Mouse (Mus musculus) myocyte (in vitro differentiated cells): ENCODE data around the gene Hfe2. TPM values are rescaled to one million over a fixed set of nuclear protein-coding genes. Genes with fewer than 3 reads are reported as not detected.
"Not testable (repeated sequence)": the region's sequence is repeated elsewhere in the genome, so short reads cannot be mapped to it uniquely, and the experiment has no call there.

ENCODE experiments used
- H3K27me3 ChIP-seq: one replicate; pipeline ENCODE4 v1.6.1; 2011; ENCODE audit not compliant: control insufficient read depth, insufficient read depth, insufficient read length
- H3K36me3 ChIP-seq: one replicate; pipeline ENCODE4 v1.6.1; 2011; ENCODE audit not compliant: control insufficient read depth, insufficient read depth
- H3K4me2 ChIP-seq: one replicate; pipeline ENCODE4 v1.6.1; 2011; ENCODE audit warnings: low read depth, control low read depth
- H3K4me3 ChIP-seq: one replicate; pipeline ENCODE4 v1.5.1; 2011; ENCODE audit warnings: mild to moderate bottlenecking, control low read depth, moderate library complexity
- H3K79me2 ChIP-seq: one replicate; pipeline ENCODE4 v1.6.1; 2011; ENCODE audit not compliant: control insufficient read depth, insufficient read depth
- H3ac ChIP-seq: one replicate; pipeline ENCODE4 v1.6.1; 2011; ENCODE audit not compliant: control insufficient read depth, insufficient read length
- CEBPB ChIP-seq: IDR thresholded peaks from 2 replicates; pipeline ENCODE4 v1.6.1; 2011; ENCODE audit warnings: mild to moderate bottlenecking, moderate library complexity; ENCODE audit not compliant: poor library complexity, insufficient read depth, severe bottlenecking
- E2F4 ChIP-seq: IDR thresholded peaks from one replicate; pipeline ENCODE4 v1.6.1; 2011; ENCODE audit warnings: mild to moderate bottlenecking, control low read depth, moderate library complexity; ENCODE audit not compliant: insufficient read depth
- MAX ChIP-seq: IDR thresholded peaks from one replicate; pipeline ENCODE4 v1.6.1; 2011; ENCODE audit warnings: low read depth, mild to moderate bottlenecking, control low read depth
- MYOD1 ChIP-seq, 3 experiments: IDR thresholded peaks; one replicate each; pipeline ENCODE4 v1.6.1; 2011; ENCODE audit warnings: control low read depth in 2 of 3, low read depth in 2 of 3, mild to moderate bottlenecking in 2 of 3, moderate library complexity in 1 of 3; ENCODE audit not compliant: insufficient read length in 2 of 3, control insufficient read depth in 1 of 3
- MYOG ChIP-seq, 3 experiments: IDR thresholded peaks; one replicate each; pipeline ENCODE4 v1.6.1; 2011; ENCODE audit warnings: control low read depth in 2 of 3, low read depth in 2 of 3, mild to moderate bottlenecking in 2 of 3; ENCODE audit not compliant: insufficient read length in 2 of 3, control insufficient read depth in 1 of 3, insufficient read depth in 1 of 3
- POLR2A ChIP-seq: IDR thresholded peaks from one replicate; pipeline ENCODE4 v1.6.1; 2011; ENCODE audit warnings: low read depth, mild to moderate bottlenecking, control low read depth, moderate library complexity; ENCODE audit not compliant: insufficient read length
- POLR2AphosphoS2 ChIP-seq: IDR thresholded peaks from one replicate; pipeline ENCODE4 v1.6.1; 2011; ENCODE audit warnings: low read depth, control low read depth; ENCODE audit not compliant: insufficient read length
- REST ChIP-seq: IDR thresholded peaks from one replicate; pipeline ENCODE4 v1.6.1; 2011; ENCODE audit warnings: mild to moderate bottlenecking, control low read depth, moderate library complexity; ENCODE audit not compliant: insufficient read depth, insufficient read length
- SRF ChIP-seq: IDR thresholded peaks from one replicate; pipeline ENCODE4 v1.6.1; 2011; ENCODE audit warnings: low read depth; ENCODE audit not compliant: control insufficient read depth, insufficient read length
- TCF12 ChIP-seq: IDR thresholded peaks from one replicate; pipeline ENCODE4 v1.6.1; 2011; ENCODE audit warnings: mild to moderate bottlenecking, control low read depth; ENCODE audit not compliant: poor library complexity, insufficient read depth, severe bottlenecking
- TCF3 ChIP-seq: IDR thresholded peaks from one replicate; pipeline ENCODE4 v1.6.1; 2011; ENCODE audit warnings: low read depth, control low read depth; ENCODE audit not compliant: insufficient read length
- USF1 ChIP-seq: IDR thresholded peaks from one replicate; pipeline ENCODE4 v1.6.1; 2011; ENCODE audit warnings: low read depth, mild to moderate bottlenecking, control low read depth, moderate library complexity
- polyA plus RNA-seq: library from polyadenylated mRNA; unstranded; fragments of >200 nt; fragmentation: generic; extraction: Trizol; gene quantifications from one replicate; pipeline ENCODE4 v1.2.1, GENCODE M21; 2012; ENCODE audit warnings: missing spikeins

The Hfe2 gene
- polyA plus RNA-seq, 1 experiment, result 116 TPM

DNA sequence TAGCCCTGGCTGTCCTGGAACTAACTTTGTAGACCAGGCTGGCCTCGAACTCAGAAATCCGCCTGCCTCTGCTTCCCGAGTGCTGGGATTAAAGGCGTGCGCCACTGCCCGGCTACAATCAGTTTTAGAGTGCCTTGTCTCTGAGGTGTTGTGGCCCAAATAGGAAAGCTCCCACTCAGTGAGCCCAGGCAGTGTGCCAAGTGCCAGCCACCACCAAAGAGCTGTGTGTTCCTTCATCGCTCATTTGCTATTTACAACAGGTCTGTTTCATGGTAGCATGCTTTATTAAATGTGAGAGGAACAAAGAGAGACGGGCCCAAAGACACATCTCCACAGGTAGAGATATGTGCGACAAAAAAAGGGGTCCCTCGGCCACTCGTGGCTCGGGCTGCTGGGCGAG is 42.5 kb upstream of the Hfe2 start:
- Histone ChIP-seq H3K27me3 (peaks cover 5% of the 10 kb centered on the region), H3K79me2 (no peaks in the 10 kb centered on the region), H3ac (no peak overlapping the region), H3K4me2 (no peak overlapping the region), H3K4me3 (no peak overlapping the region), H3K36me3 (no peaks in the 10 kb centered on the region)
- TF ChIP-seq MAX (no peak), USF1 (no peak)

DNA sequence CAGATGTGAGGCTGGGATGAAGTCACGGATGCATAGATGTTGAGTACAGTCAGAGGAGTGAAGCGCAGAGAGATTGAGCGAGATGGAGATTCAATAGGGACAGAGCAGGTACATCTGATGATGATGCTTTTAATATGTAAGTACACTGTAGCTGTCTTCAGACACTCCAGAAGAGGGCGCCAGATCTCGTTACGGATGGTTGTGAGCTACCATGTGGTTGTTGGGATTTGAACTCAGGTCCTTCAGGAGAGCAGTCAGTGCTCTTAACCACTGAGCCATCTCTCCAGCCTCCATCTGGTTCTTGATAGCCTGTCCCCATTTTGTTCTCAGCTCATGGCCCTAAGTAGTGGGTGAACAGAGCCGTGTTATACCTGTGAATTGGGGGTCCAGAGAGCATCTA is 41.9 kb upstream of the Hfe2 start:
- H3K36me3 ChIP-seq, H3ac ChIP-seq, H3K27me3 ChIP-seq, H3K4me2 ChIP-seq, H3K4me3 ChIP-seq, H3K79me2 ChIP-seq: not testable (repeated sequence)

DNA sequence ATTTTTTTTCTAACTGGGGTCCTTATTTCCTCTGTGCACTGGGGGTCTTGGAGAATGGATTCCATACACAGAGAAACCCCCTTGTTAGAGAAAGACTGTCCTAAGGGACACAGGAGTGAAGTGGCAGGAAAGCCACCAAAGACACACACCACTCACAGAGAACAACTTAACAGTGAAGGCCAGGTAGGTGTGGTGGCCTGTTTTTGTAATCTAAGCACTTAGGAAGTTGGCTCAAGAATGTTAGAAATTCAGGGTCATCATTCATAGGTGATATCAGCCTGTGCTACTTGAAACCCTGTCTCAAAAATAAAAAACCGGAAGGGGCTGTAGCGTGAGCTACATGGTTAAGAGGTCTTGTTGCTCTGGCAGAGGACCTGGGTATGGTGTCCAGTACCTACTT is 41.0 kb upstream of the Hfe2 start:
- Histone ChIP-seq H3K4me2 (no peak overlapping the region), H3K4me3 (no peak overlapping the region), H3K27me3 (peaks cover 5% of the 10 kb centered on the region), H3ac (no peak overlapping the region), H3K36me3 (no peaks in the 10 kb centered on the region), H3K79me2 (no peaks in the 10 kb centered on the region)
- no peak for TF ChIP-seq CEBPB
- no peak for TF ChIP-seq POLR2AphosphoS2
- no peak for TF ChIP-seq SRF
- no peak for TF ChIP-seq POLR2A
- no peak for TF ChIP-seq TCF12
- TF ChIP-seq E2F4, result no peak
- no peak for TF ChIP-seq MYOD1 (IDR thresholded peaks at IDR 0.05; ENCODE audit: control insufficient read depth in 1 of 3, insufficient read length in 2 of 3, low read depth in 2 of 3)
- TF ChIP-seq MYOG (IDR thresholded peaks at IDR 0.05; ENCODE audit: control insufficient read depth in 1 of 3, insufficient read depth in 1 of 3, insufficient read length in 2 of 3, low read depth in 2 of 3), result no peak
- no peak for TF ChIP-seq REST
- no peak for TF ChIP-seq MAX
- no peak for TF ChIP-seq USF1
- no peak for TF ChIP-seq TCF3

DNA sequence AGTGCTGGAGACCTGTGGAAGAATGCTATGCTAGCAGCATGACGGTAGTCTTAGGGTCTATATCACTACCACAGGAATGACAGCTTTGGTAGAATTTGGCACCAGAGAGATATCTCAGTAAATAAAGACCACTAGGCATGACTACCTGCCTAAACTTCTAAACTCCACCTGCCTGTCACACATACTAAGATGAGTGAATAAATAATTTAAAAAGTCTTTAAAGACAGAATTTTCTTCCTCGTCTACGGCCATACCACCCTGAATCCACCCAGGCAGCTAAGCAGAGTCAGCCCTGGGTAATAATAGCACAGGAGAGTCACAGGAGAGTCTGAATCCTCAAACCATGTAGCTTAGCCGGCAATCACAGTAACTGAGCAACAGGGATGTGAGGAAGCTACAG is 40.1 kb upstream of the Hfe2 start:
- TF ChIP-seq CEBPB (no peak), TCF12 (no peak), POLR2A (no peak), MYOG (IDR thresholded peaks at IDR 0.05; ENCODE audit: control insufficient read depth in 1 of 3, insufficient read depth in 1 of 3, insufficient read length in 2 of 3, low read depth in 2 of 3) (no peak), POLR2AphosphoS2 (no peak), E2F4 (no peak), USF1 (no peak), MAX (no peak), SRF (no peak), REST (no peak), TCF3 (no peak), MYOD1 (IDR thresholded peaks at IDR 0.05; ENCODE audit: control insufficient read depth in 1 of 3, insufficient read length in 2 of 3, low read depth in 2 of 3) (no peak)
- H3K4me2 ChIP-seq, result no peak overlapping the region
- no peaks in the 10 kb centered on the region for H3K36me3 ChIP-seq
- H3K27me3 ChIP-seq, result peaks cover 5% of the 10 kb centered on the region
- no peaks in the 10 kb centered on the region for H3K79me2 ChIP-seq
- no peak overlapping the region for H3K4me3 ChIP-seq
- no peak overlapping the region for H3ac ChIP-seq

DNA sequence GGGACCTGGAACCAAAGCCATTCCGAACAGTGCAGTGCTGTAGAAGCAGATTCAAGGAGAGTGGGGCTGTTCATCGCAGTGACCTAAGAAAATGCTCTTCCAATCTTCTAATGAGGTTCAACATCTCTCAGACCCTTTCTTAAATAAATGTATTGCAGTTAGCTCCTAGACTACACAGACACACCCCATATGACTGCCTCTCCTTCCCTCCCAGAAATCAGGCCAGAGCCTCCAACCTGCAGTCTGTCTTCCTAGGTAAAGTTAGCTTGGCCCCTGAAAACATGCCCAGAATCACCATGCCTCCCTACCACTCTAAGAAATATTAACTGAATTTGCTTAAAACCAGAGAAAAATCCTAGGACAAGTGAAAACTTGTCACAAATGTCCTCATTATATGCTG is 39.6 kb upstream of the Hfe2 start:
- Histone ChIP-seq H3K79me2 (no peaks in the 10 kb centered on the region), H3K36me3 (no peaks in the 10 kb centered on the region), H3K4me3 (no peak overlapping the region), H3K27me3 (peaks cover 5% of the 10 kb centered on the region), H3ac (no peak overlapping the region), H3K4me2 (no peak overlapping the region)
- TF ChIP-seq MAX (no peak), TCF3 (no peak), CEBPB (no peak), POLR2A (no peak), TCF12 (no peak)

DNA sequence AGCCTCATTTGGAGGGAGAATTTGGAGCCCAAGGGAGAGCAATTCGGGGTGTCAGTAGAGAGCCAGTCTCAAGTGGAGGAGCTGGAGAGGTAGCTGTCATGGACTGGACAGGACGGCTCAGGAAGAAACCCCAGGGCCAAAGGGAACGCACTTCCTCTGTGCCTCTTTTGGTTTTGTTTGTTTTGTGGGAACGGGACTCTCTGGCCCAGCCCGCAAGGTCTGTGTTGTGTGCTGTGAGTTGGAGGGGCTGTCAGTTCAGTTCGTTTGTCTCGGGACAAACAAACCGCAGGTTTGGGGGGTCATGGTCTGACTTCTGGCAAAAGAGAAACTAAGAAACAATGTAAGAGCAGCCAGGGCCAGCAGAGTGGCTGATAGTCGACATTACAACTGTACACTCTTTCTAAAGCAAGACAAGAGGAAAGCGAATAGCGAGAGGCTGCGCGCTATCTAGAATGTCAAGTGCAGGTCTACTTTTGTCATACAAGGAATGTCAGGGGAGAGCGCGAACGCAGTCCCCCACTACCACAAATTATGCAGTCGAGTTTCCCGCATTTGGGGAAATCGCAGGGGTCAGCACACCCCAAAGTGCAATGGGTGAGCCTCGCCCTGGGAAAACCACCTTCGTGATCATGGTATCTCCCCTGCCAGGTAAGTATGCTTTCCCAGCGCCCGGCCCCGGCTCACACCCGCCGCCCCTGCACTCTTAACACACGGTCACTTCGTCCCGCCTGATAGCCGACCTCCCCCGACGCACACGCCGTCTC is 38.7 kb upstream of the Hfe2 start:
- not testable (repeated sequence) for H3ac ChIP-seq, H3K27me3 ChIP-seq, H3K4me3 ChIP-seq, H3K79me2 ChIP-seq, H3K36me3 ChIP-seq
- peak overlapping the region; percentile 52 for H3K4me2 ChIP-seq

DNA sequence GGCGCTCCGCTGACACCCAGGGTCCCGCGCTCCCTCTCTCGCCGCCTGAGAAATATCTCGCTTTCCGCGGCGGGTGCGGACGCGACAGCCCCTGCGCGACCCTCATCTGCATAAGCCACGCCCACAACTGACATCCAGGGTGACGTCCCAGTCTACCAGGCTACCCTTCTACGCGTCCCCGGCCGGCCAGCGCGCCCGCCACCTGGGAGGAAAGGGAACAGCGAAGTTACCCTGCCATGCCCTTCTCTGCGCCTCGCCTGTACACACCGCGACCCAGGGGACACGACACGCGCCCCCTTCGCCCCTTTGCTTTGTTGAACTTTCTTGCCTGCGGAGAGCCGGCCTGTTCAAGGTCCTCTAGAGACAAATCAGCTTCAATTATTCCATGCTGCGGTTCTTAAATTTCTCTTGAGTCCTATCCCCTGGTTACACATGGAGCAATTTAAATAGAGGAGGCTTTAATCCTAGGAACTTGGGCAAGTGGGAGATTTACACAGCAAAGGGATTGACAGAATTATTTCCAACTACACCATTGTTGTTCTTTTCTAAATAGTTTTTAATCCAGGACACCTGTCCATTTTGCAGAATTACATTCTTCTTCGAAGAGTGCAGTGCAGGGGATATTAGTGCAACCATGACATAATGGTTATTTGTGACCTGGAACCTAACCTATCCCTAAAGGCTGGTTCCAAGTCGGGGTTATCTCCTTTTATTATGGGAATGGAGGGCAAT is 38.0 kb upstream of the Hfe2 start:
- peak overlapping the region; percentile 100 for H3K4me2 ChIP-seq
- not testable (repeated sequence) for H3ac ChIP-seq, H3K27me3 ChIP-seq, H3K36me3 ChIP-seq, H3K79me2 ChIP-seq
- peak overlapping the region; percentile 18 for H3K4me3 ChIP-seq
